Mouse (Mus musculus): ENCODE results near the gene Por.

The Por gene

DNA sequence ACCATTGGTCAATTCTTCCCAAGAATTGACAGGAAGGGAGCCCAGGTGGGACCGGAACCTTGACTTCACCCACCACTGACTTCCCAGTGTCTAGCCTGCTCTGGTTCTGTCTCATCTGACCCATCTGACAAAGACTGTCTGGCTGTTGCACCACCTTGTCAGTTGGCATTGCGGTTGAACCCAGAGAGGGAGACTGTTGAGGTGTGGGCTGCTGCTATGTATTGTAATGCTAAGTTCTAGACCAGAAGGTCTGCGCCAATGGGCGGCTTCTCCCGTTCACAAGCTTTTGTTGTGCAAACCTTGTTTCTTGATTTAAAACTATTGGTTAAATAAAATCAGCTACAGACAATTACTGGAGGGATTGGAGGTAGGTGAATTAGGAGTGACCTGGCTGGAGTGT, 12.7 kb upstream of the Por start:
- no peak for DNase-seq (ENCODE audit: low spot score in 2 of 2)

DNA sequence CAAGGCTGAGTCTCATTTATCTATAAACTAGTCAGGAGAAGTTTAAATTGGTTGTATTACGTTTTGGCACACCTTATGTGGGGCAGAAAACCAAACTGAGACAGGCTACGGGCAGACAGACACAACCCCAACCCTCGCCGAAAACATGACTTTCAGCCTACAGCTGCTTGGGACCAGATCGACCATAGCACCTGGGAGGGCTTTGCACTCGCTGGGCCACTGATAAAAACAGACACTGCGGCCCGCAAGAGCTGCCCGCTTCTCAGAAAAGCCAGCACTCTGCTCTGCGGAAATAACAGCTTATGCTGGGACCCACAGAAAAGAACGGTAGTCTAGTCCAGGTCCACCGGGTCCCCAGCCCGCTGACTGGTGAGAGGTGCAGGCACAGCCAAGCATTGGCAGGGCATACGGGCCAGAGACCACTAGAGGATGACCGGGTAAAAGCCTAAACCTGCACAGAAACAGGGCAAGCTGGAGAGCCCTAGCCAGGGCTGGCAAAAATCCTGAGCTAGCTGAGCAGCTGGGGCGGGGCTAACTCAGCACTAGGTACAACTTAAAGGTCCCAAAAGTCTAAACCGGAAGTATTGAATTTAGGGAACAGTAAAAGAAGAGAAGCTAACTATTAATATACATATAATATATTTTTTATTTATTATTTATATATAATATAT, 12.0 kb upstream of the Por start:
- DNase-seq (ENCODE audit: low spot score in 2 of 2) = no peak

DNA sequence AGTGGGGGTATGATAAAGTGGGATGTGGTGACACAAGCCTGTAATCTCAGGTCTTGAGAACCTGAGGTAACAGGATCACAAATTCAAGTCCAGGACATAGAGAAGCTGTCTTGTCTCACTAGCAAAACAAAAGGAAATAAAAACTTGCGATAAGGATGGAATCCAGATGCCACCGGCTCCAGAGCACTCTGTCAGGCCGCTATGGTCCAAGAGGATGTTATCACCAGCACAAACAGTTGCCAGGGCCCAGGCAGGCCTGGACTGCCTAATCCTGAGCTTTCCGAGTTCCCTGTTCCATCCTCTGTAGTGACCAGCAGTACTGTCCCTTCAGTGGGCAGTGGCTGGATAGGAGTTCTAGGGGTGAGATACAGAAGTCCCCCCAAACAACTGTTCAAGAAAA, 9.9 kb upstream of the Por start:
- no peak for DNase-seq (ENCODE audit: low spot score in 2 of 2)

DNA sequence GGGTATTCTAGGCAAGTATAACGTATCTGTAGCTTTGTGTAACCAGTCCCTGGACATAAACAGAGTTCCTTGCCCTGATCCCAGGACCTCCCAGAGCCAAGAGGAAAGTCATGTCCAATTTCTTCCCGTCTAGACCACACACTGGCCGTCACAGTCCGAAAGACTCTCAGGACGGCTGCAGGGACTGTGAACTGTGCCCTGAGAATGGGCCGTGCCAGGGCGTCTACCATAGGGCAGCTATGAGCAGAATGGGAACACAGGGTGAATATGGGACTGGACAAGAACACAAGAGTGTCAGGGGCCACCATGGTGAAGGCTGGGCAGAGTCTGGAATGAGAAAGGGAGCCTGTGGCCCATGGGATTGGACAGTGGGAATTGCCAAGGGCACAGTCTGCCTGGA, 9.3 kb upstream of the Por start:
- no peak for DNase-seq (ENCODE audit: low spot score in 2 of 2)

DNA sequence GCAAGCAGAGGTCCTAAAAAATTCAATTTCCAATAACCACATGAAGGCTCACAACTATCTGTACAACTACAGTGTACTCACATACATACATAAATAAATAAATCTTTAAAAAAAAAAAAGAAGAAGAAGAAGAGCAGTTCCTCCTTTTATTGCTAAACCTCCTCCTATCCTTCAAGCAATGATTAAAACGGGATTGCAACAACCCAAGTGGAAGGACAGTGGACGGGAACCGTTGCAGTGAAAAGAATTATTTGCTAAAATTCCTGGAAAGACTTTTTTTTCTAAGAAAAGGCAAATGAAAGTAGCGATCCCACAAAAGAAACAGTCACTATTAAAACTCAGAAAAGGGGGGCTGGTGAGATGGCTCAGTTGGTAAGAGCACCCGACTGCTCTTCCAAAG, 2.9 kb upstream of the Por start:
- DNase-seq (ENCODE audit: low spot score in 2 of 2) = no peak

DNA sequence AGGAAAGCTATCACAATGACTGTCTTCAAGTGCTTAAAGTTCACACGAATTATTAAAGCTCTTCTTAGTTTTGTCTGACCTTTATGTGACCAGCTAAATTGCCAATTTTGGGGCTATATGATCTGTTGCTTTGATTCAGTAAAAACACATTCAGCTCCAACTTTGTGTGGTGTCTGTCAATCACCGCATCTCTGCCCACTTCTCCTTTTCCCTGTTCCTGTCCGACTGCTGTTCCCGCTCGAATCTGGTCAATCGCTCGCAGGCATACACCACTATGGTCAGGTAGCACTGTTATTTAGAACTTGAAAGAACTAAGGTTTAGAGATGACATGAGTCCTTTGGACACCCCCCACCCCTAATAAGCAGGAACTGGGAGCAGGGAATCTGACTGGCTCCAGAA, 1.8 kb upstream of the Por start:
- no peak for DNase-seq (ENCODE audit: low spot score in 2 of 2)

DNA sequence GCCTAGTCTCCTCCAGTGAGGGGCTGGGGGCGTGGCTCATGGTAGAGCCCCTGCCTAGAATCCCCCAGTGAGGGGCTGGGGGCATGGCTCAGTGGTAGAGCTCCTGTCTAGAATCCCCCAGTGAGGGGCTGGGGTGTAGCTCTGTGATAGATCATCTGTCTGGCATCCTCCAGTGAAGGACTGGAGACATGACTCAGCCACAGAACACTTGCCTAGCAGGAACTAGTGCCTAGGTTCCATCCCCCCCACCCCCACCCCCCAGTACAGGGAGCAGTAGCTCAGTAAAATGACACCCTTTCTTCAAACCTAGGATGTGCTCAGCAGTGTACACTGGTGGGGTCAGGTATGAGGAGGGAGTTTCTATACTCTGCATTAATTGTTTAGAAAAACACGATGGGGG, 1.0 kb downstream of the Por start:
- no peak for DNase-seq (ENCODE audit: low spot score in 2 of 2)

DNA sequence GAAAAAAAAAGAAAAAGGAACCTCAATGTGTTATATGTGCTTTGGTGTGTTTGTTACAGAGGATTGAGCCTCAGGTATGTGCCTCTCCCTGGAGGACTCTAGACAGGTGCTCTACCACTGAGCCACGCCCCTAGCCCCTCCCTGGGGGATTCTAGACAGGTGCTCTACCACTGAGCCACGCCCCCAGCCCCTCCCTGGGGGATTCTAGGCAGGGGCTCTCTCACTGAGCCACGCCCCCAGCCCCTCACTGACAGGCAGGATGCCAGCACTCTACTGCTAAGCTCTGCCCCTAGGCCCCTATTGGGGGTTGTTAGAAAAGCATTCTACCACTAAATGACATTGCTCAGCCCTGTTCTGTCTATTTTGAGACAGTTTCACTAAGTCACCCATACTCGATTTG, 2.7 kb downstream of the Por start:
- no peak for DNase-seq (ENCODE audit: low spot score in 2 of 2)

DNA sequence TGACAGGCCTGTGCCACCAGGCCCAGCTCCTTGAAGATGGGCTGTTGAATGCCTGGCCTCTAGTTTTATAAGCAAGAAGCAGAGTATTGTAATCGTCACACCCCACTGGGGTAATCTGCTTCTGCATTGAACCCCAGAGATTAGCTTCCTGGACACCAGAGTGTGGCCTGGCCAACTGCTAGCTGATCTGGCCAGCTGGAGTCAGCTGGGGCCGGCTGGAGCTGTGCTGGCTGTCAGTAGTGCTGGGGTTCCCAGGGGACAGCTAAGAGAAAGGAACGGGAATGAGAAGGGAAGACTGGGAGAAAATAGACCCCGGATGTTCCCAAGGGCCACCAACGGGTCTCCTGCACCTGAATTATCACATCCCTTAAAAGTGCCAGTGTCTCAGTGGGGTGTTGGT, 3.1 kb downstream of the Por start:
- no peak for DNase-seq (ENCODE audit: low spot score in 2 of 2)

DNA sequence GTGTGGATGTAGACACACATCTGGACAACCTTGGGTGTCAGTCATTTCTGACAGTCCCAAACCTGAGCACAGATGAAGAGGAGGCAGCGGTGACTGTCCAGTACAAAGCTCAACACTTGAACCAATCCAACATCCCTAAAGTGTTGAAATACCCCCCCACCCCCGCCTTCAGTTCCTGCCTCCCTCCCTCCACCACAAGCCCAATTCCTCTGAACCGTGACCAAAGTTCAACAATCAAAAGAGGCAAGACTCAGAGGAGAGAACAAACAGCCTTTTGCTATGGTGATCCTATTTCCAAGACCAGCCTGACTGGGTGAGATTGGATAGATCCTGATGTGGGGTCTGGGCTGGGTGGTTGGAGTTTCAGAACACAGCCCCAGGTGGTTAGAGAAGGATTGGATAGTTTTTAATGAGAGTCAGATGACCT, 4.5 kb downstream of the Por start:
- DNase-seq (ENCODE audit: low spot score in 2 of 2) = no peak

DNA sequence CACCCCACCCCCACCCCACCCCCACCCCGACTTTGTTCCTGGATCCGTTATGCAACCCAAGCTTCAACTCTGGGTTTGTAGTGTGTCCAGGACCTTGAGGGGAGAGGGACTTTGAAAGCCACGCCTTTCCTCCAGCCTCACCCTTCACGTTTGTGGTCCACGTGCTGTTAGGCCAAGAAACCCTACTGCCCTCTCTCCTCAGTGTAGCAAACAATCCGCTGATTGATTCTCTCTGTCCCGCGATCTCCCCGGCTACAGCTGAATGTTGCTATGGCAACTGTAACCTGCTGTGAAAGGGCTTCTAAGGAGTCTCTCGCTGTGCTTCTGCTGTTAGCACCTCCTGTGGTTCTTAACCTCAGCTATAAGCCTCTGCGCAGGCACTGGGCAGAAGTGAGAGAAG, 5.0 kb downstream of the Por start:
- no peak for DNase-seq (ENCODE audit: low spot score in 2 of 2)

DNA sequence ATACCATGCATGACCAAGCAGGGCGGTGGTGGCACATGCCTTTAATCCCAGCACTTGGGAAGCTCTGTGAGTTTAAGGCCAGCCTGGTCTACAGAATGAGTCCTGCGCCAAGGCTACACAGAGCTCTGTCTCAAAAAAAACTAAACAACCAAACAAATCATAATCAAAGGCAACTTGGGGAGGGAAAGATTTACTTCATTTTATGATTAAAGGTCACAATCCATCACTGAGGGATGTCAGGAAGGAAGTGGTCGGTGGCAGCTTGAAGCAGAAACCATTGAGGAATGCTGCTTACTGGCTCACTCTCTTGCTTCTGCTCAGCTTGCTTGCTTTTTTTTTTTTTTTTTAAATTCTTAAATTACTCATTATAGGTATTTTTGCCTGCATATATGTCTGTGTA, 6.9 kb downstream of the Por start:
- DNase-seq (ENCODE audit: low spot score in 2 of 2) = no peak

DNA sequence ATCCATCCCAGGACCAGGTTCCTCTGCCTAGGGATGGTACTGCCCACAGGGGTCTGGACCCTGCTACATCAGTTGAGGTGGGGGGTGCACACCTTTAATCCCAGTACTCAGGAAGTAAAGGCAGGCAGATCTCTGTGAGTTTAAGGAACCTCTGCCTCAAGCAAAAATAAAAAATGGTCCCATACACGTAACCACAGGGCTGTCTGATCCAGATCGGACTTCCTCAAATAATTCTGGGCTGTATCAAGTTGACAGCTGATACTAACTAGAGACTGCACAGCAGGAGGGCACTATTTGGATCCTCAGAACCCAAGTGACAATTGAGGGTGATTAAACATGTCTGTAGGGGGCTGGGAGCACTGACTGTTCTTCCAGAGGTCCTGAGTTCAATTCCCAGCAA, 7.4 kb downstream of the Por start:
- no peak for DNase-seq (ENCODE audit: low spot score in 2 of 2)

DNA sequence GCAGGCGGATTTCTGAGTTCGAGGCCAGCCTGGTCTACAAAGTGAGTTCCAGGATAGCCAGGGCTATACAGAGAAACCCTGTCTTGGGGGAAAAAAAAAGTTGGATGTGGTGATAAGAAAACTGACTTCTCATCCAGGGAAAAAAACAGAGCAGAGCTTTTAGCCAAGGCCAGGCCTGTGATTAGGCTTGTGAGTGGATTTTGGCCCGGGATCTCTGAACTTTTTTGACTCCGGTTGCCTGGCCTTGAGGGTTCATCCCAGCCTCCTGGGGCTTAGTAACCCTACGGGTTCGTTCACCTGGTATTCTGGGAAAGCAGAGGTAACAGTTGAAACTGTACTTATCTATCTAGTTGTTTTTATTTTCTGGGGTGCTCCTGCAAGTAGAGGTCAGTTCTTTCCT, 8.6 kb downstream of the Por start:
- DNase-seq (ENCODE audit: low spot score in 2 of 2) = no peak

DNA sequence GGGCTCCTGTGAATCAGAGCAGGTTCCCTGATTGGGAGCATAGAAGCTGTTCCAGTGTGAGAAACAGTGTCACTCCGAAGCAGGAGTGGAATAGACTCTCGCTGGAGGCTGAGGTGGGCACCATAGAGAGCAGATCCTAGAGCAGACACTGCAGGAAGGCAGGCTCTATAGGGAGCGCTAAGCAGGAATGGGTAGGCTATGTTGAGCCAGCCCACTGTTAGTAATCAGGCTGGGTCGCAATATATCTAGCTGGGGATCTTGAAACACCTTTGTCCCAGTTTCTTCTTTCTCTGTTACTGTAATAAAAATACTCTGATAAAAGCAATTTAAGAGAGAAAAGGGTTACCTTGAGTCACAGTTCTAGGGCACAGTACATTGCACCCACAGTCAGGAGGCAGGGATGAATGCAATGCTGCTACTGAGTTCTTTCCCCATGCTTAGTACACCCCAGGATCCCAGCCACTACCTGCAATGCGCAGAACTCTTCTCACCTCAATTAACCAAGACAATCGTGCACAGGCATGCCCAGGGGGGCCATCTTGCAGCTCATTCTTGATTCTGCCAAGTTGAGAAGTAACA, 11.2 kb downstream of the Por start:
- no peak for DNase-seq (ENCODE audit: low spot score in 2 of 2)

DNA sequence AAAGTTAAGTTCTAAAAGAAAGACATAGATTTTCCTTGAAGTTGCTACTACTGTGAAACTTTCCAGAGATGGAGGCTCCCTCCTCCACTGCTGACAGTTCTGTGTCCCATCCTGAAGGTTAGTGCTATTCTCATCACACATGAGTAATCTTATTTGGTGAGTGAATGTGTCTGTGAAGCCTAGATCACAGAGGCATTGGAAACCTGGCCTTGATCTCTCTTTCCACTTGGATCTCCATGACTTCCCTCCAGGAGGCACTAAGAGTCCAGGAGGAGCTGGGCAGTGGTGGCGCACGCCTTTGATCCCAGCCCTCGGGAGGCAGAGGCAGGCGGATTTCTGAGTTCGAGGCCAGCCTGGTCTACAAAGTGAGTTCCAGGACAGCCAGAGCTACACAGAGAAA, 12.2 kb downstream of the Por start:
- no peak for DNase-seq (ENCODE audit: low spot score in 2 of 2)

DNA sequence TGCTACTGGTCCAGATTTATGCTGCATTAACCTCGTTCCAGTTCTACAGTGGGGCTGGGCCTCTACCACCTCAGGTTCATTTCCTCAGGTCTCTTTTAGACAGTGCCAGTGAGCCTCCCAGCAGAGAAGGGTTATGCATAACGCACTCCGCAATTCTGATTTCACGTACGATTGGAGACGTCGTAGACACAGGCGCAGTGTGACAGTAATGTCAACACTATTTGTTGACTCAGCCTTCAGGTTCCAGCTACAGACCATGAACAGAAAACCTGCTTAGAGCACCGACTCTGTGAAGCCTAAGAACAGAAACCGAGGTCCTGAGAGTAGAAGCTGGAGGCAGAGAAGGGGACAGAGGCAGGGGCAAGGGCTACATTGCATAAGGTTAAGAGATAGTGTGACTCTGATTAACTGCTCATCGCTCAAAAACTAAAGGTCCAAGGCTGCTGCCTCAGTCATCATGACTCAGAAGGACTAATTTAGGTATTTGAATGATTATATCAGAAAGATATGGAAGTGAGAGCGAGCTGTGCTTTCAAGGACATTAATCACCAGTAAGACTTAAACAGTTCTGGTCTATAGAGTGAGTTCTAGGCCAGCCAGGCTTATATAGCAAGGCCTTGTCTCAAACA, 13.2 kb downstream of the Por start:
- no peak for DNase-seq (ENCODE audit: low spot score in 2 of 2)

DNA sequence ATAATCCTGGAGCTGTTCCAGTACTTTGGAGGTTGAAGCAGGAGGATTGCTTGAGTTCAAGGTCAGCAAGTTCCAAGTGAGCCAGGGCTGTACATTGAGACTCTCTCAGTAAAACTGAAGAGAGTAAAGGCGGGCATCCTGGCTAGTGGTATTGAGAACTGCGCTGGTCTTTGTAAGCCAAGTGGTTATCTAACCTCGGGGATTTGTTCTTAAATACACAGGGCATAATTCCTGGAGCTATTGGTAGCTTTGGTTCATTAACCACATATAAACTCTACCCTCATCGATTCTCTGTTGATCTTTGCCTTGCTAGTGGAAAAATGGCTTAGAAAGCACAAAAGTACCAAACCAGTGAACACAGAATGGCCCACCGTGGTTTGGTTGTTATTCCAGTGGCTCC, 20.6 kb downstream of the Por start:
- no peak for DNase-seq (ENCODE audit: low spot score in 2 of 2)

DNA sequence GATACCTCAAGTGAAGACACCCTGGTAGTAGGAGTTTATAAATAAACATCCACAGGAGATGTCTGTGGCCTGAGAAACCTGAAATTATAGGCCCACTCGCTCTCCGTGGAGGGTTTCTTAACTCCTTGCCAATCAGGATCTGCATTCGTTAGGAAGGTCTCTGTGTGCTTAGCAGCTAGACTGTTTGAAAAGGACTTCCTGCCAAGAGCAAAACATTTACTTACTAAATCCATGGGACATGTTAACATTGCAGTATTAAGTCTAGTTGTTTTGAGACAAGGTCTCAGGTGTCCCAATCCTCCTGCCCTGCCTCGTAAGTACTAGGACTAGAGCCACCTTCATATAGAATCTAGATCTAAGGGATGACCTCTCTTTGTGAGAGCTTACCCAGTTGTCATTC, 21.4 kb downstream of the Por start:
- DNase-seq (ENCODE audit: low spot score in 2 of 2) = no peak

DNA sequence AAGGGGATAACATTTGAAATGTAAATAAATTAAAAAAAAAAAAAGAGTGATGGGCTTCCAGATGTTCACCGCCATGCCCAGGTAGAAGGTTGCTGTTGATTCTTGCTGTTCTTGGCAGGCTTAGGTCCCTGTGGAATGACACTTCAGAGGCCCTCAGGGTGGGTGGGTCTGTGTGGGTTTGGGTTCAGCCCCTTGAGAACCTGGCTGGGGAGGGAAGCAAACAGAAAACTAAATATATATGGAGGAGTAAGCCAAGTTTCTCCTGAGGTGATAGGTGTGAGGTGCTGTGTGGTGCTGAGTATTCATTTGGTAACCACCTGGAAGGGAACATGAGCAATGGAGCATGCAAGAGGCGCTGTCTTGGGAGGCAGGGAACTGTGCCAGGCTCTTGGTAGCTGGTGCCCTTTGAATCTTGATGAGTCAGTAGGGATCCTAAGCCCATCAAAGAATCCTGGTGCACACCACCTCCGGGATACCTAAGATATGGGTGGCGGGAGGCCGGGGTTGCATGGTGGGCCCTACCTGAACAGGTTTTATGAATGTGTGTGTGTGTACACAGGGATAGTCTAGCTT, 23.5 kb downstream of the Por start:
- DNase-seq (ENCODE audit: low spot score in 2 of 2) = no peak

DNA sequence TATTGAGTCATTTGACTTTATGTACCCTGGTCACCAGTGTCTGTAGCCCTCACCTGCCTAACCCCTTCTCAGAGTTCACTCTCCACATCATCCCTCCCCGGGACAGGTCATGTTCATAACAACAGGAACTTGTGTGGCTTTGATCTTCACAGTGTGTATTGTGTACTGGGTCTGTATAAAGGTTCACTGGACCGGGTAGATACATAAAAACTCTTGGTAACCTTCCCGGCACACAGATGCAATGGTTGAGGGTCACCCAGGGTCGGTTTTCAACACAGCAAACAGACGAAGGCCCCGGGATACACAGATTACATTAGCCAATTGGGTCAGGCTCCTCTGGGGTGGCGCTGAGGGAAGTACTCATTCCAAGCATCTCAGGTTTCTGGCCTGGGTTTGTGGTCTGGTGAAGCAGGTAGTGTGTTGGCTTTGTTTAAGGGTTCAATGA, 25.5 kb downstream of the Por start:
- no peak for DNase-seq (ENCODE audit: low spot score in 2 of 2)

DNA sequence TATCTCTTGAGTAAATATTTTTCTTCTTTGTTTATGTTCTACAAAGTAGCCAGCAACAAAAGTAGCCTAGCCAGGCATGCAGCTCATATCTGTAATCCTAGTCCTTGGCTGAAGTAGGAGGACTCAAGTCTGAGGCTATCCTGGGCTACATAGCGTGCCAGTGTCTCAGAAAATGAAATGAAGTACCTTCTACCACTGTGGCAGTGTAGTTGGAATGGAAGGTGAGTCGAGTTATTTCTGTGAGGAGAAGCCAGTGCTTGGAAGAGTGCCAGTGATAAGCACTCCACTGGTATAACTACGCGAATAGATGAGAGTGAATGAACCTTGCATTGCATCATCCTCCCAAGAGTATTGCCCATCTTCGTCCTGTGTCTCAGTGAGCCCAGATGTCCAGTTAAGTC, 27.9 kb downstream of the Por start:
- no peak for DNase-seq (ENCODE audit: low spot score in 2 of 2)

DNA sequence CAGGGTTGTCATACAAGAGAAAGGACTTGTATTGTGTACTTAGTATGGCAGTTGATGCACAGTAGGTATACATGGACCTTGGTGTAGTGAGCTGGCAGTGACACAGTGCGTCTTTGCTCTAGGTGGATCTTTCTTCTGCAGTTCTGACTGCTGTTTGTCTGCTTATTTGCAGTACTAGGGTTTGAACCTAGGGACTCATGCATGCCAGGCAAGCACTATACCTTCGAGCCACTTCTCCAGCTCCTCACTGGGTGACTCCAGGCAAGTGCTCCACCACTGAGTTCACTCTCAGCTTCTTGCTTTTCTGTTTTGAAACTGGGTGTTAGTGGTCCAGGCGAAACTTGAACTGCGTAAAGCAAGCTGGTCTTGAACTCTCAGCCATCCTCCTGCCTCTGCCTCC, 31.8 kb downstream of the Por start:
- DNase-seq (ENCODE audit: low spot score in 2 of 2) = no peak
